Mouse (Mus musculus): Measurements from ENCODE around the gene BC067074. TPM values are rescaled to one million over a fixed set of nuclear protein-coding genes. Genes with fewer than 3 reads are reported as not detected.
A peak's percentile ranks its signal among the peaks of the same experiment; 100 is the strongest.

BC067074 gene
- total RNA-seq, 1 experiment from 2014 or later: 0.40 TPM

DNA sequence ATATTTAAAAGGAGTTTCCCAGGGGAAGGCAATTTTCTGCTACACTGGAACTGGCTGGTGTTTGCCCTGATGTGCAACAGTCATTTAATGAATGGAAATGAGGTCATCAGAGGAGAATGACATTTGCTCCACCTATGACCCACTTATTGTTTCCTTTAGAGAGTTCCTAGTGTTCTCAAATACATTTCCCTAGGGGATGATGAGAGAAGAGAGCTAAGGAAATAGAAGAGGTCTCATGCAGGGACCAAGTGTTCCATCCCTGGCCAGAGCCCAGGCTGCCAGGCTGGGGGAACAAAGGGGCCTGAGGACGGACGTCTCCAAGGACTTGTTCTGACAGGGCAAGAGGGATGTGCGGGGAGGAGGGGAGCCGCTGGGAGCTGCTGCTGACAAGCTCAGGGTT is 62.1 kb downstream of the BC067074 start:
- ATAC-seq (replicated peaks in 1 of 2; ENCODE audit: insufficient read depth in 1 of 2, low FRiP score in 2 of 2, low TSS enrichment in 1 of 2, low read depth in 1 of 2, poor library complexity in 2 of 2, severe bottlenecking in 2 of 2): no peak

DNA sequence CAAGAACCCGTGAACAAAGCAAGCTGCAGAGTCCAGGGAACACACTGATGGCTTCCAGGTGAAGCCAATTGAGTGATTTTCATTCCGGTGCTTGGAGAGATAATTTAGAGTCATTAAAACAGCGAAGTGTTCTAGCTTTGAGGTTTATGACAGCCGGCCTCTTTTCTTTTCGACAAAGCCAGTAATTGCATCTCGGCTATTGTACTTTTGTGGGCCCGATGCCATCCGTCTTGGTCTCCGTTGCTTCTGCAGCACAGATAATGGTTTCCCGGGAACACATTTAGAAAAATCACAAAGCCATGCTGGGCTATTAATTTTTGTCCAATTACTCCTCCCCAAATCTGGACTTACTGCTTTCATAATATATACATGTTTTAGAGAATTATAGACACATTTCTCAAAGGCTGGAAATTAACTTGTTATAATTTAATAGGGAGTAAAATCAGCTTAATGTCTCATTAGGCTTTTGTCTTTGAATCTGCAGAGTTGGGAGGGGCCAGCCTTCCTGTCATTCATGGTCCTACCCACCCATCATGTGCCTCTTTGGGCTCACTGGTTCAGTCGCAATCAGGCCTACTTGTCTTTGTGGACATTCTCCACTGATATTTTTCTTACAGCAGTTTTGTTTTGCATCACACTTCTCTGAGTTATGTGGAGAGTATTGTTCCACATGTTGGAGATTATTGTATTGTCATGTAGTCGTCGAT is 64.6 kb downstream of the BC067074 start:
- ATAC-seq (replicated peaks in 1 of 2; ENCODE audit: insufficient read depth in 1 of 2, low FRiP score in 2 of 2, low TSS enrichment in 1 of 2, low read depth in 1 of 2, poor library complexity in 2 of 2, severe bottlenecking in 2 of 2): no peak

DNA sequence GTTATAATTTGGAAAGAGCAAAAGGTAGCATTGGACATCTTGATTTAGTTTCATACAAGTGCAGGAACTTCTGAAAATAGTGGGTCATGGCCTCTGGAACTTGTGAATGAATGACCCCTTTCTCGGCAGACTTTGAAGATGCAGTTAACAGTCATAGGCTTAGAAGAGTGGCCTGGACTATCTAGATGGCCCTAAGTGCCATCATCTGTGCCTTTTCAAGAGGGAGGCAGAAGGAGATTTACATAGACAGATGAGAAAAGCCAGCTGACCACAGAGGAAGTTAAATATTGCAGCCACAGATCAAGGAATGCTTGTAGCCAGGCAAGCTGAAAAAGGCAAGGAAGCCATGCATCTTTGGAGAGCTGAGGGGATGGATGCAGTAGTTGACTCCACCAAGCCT is 66.7 kb downstream of the BC067074 start:
- ATAC-seq (replicated peaks in 1 of 2; ENCODE audit: insufficient read depth in 1 of 2, low FRiP score in 2 of 2, low TSS enrichment in 1 of 2, low read depth in 1 of 2, poor library complexity in 2 of 2, severe bottlenecking in 2 of 2): no peak

- ATAC-seq (replicated peaks in 1 of 2; ENCODE audit: insufficient read depth in 1 of 2, low FRiP score in 2 of 2, low TSS enrichment in 1 of 2, low read depth in 1 of 2, poor library complexity in 2 of 2, severe bottlenecking in 2 of 2): no peak
Measured at GRCm38 (mm10) chr13:113365976-113366375, 73.0 kb downstream of the BC067074 start.

DNA sequence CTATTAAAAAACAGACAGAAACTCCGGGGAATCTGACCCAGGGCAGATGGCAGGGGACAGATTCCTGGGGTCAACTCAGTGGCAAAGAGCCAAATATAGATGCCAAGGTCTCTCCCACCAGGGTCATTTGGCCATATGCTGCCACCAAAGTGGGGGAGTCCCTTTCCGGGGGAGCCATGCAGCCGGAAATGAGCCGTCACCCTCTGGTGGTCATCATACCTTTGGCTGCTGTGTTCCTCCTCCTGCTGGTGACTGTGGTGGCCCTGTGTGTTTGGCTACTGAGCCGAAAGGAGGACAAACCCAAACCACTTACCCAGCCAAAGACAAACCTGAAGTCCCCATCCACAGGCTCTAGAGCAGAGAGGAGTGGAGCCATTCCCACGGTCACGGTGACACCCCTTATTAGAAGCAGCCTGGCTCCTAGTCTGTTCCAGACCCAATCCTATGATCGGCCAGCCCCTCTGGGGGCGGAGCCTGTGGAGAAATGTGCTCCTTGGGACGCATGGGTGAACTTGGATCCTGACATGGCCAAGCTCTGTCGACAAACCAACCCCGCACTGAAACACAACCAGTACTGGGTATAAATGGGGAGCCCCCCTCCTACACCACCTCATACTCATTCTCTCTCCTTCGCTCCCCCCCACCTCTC is 76.1 kb downstream of the BC067074 start:
- ATAC-seq (replicated peaks in 1 of 2; ENCODE audit: insufficient read depth in 1 of 2, low FRiP score in 2 of 2, low TSS enrichment in 1 of 2, low read depth in 1 of 2, poor library complexity in 2 of 2, severe bottlenecking in 2 of 2): no peak

GRCm38 (mm10) chr13:113369622-113370021 is 76.7 kb downstream of the BC067074 start:
- no peak for ATAC-seq (replicated peaks in 1 of 2; ENCODE audit: insufficient read depth in 1 of 2, low FRiP score in 2 of 2, low TSS enrichment in 1 of 2, low read depth in 1 of 2, poor library complexity in 2 of 2, severe bottlenecking in 2 of 2)

GRCm38 (mm10) chr13:113373291-113374083 is 80.5 kb downstream of the BC067074 start:
- ATAC-seq (replicated peaks in 1 of 2; ENCODE audit: insufficient read depth in 1 of 2, low FRiP score in 2 of 2, low TSS enrichment in 1 of 2, low read depth in 1 of 2, poor library complexity in 2 of 2, severe bottlenecking in 2 of 2): no peak

DNA sequence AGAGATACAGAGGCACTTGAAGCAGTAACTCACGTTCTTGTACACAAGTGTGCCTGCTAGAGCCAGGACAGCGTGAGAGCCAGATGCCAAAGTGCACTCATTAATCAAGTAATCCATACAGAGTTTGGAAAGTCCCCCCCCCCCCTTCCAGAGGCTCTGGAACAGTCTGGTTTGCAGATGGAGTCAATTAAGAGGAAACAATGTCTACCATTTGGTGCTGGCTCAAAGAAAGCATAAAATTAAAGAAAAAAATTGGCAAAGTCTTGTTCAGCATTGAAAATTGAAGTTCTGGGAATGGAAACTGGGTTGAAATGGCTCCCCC is 81.1 kb downstream of the BC067074 start:
- ATAC-seq (replicated peaks in 1 of 2; ENCODE audit: insufficient read depth in 1 of 2, low FRiP score in 2 of 2, low TSS enrichment in 1 of 2, low read depth in 1 of 2, poor library complexity in 2 of 2, severe bottlenecking in 2 of 2): no peak

- no peak for ATAC-seq (replicated peaks in 1 of 2; ENCODE audit: insufficient read depth in 1 of 2, low FRiP score in 2 of 2, low TSS enrichment in 1 of 2, low read depth in 1 of 2, poor library complexity in 2 of 2, severe bottlenecking in 2 of 2)
Measured at GRCm38 (mm10) chr13:113377631-113378030, 84.7 kb downstream of the BC067074 start.

- ATAC-seq (replicated peaks in 1 of 2; ENCODE audit: insufficient read depth in 1 of 2, low FRiP score in 2 of 2, low TSS enrichment in 1 of 2, low read depth in 1 of 2, poor library complexity in 2 of 2, severe bottlenecking in 2 of 2): peak; percentile 70 to 87
Measured at GRCm38 (mm10) chr13:113378980-113379410, 86.0 kb downstream of the BC067074 start.

GRCm38 (mm10) chr13:113379766-113380309 is 86.9 kb downstream of the BC067074 start:
- no peak for ATAC-seq (replicated peaks in 1 of 2; ENCODE audit: insufficient read depth in 1 of 2, low FRiP score in 2 of 2, low TSS enrichment in 1 of 2, low read depth in 1 of 2, poor library complexity in 2 of 2, severe bottlenecking in 2 of 2)

DNA sequence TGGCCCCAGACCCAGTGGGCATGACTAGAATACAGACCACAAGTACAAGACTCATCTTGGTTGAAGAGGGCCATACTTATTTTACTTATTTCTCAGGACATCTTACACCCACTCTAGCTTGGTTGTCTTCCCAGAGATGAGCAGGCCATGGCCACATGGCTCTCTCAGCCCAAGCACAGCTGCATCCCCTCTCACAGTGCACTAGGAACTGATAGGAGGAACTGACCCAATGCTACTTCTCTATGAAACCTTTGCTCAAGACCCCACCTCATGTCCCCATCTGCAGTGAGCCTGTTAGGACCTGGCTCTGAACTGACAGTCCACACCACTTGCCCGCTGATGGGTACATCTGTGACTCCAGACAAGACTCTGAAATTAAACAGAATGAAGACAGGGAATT is 88.8 kb downstream of the BC067074 start:
- no peak for ATAC-seq (replicated peaks in 1 of 2; ENCODE audit: insufficient read depth in 1 of 2, low FRiP score in 2 of 2, low TSS enrichment in 1 of 2, low read depth in 1 of 2, poor library complexity in 2 of 2, severe bottlenecking in 2 of 2)

DNA sequence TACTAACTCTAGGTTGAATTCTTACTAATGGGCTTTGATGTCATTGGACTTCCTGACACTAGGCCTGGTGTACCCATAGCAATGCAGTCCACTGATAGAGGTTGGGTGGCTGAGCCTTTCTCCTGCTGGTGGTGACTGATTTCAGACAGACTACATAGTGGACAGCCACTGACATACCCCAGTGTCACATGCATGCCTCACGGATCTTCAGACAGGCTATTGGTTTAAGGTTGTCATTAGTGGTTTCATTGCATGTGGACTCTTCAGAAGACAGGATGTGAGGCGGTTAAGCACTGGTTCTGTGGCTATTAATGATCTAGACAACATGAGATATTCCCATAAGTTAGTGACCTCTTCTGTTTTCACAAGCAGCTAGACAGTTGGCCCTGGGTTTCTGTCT is 89.2 kb downstream of the BC067074 start:
- ATAC-seq (replicated peaks in 1 of 2; ENCODE audit: insufficient read depth in 1 of 2, low FRiP score in 2 of 2, low TSS enrichment in 1 of 2, low read depth in 1 of 2, poor library complexity in 2 of 2, severe bottlenecking in 2 of 2): no peak

DNA sequence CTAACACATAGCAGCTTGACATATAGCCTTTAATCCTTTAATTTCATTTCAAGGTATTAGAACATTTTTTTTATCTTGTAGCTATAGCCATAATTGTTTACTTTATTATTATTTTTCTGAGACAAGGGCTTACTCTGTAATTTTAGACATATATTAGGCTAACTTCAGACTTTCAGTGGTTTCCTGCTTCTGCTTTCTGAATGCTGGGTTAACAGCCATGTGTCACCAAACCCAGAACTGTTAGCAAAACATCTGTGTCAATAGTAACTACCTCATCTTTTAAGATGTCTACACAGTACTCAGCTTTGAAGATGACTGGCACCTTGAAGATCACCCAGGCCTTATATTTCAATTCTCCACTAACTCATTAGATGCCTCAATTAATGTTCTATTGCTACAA is 89.8 kb downstream of the BC067074 start:
- 0 out of 4 replicates have a peak, but pooled peaks of 1 of the 2 experiments have one; percentile 35 for ATAC-seq (replicated peaks in 1 of 2; ENCODE audit: insufficient read depth in 1 of 2, low FRiP score in 2 of 2, low TSS enrichment in 1 of 2, low read depth in 1 of 2, poor library complexity in 2 of 2, severe bottlenecking in 2 of 2)

DNA sequence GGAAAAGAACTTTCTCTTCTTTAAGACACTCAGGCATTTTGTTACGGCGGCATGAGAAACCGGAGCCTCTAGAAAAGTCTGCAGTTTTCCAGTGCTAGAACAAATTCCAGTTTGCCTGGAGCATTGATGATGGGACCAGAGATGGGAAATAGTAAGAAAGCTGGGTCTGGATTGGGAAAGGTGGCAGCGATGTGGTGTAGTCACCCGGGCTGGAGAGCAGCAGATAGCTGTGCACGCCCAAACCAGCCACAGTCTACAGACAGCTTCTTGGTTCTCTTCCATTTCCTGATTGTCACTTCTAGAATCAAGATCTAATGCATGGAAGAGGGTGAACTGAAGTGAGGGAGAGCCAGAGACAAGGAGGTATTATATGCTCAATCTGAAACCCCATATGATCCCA is 100.4 kb downstream of the BC067074 start:
- ATAC-seq (replicated peaks in 1 of 2; ENCODE audit: insufficient read depth in 1 of 2, low FRiP score in 2 of 2, low TSS enrichment in 1 of 2, low read depth in 1 of 2, poor library complexity in 2 of 2, severe bottlenecking in 2 of 2): no peak

DNA sequence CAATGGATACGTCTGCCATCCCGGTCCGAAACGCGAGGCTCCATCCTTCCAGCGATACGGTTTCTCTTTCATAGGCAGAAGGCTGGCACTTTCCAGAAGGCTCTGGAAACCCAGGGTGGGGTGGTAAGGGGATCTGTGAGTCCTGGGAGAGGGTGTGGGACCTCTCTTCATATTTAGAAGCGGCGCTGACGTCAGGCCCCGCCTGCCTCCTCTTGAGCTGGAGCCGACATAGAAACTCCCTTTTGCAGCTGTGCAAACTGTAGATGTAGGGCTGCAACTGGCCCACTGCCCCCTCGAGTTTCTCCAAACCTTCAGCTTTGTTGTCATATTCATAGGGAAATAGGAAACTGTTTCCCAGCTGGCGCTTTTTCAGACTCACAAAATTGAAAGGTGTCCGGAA is 101.6 kb downstream of the BC067074 start:
- ATAC-seq (replicated peaks in 1 of 2; ENCODE audit: insufficient read depth in 1 of 2, low FRiP score in 2 of 2, low TSS enrichment in 1 of 2, low read depth in 1 of 2, poor library complexity in 2 of 2, severe bottlenecking in 2 of 2): no peak

DNA sequence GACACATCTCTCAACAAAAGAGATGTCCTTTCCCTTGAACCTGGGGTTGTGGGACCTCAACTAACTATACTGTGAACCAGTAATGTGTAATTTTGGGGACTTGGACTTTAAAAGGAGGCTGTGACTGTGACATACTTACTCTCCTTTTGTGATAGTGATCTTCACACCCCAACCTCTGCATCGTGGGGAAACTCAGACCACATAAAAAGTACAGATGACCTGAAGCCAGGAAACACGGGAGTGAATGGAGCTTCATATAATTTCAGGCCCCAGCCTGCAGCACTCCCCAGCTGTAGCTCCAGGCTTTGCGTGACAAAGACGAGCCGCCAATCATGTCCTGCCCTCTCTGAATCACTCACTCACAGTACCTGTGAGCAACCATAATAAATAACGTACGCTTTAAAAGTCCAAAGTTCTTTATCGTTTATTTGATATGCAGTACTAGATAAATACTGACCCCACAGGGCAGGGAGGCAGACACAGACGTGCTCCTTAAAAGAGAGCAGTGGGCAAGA is 104.1 kb downstream of the BC067074 start:
- no peak for ATAC-seq (replicated peaks in 1 of 2; ENCODE audit: insufficient read depth in 1 of 2, low FRiP score in 2 of 2, low TSS enrichment in 1 of 2, low read depth in 1 of 2, poor library complexity in 2 of 2, severe bottlenecking in 2 of 2)

Measured in hematopoietic stem cell, adult 5-6 weeks (primary cell).